Mouse (Mus musculus): ENCODE measurements around the gene Tsga10ip. TPM values are rescaled to one million over a fixed set of nuclear protein-coding genes. Genes with fewer than 3 reads are reported as not detected.
A peak's percentile ranks its signal among the peaks of the same experiment; 100 is the strongest.

The Tsga10ip gene
- polyA plus RNA-seq, 1 experiment from 2014 or later, result not detected

DNA sequence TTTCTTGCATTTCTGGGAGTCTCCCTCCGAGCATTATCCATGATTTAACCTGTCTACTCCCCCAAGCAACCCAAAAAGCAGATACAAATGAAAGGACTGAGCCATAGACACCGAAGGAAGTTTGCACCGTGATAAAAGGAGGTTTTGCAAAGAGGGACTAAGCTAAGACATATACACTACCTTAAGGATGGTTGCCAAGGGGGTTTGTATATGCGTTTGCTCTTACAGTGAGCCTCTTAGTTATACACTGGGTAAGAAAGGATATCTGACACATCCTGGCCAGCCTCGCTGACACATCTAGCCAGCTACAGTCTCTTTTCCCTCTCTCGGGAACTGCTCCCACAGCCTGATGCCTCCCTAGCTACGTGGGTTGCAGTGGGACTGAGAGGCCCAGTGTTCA, 31.6 kb upstream of the Tsga10ip start:
- H3K4me3 ChIP-seq (ENCODE audit: low read depth, low read length), result no peak overlapping the region
- H3K4me1 ChIP-seq (ENCODE audit: control insufficient read depth, insufficient read depth, low read length), result no peaks in the 10 kb centered on the region; the same call in 1 of the 2 replicates
- 62% methylated on average over 7 of the region's 7 CpGs for WGBS
- no peaks in the 10 kb centered on the region for H3K9me3 ChIP-seq (ENCODE audit: control insufficient read depth, low read length)
- no peaks in the 10 kb centered on the region for H3K36me3 ChIP-seq (ENCODE audit: control insufficient read depth, insufficient read depth, low read length)
- no peaks in the 10 kb centered on the region for H3K27me3 ChIP-seq (ENCODE audit: control insufficient read depth, insufficient read depth, low read length)
- H3K9ac ChIP-seq (ENCODE audit: low read length), result peak overlapping the region; percentile 26; the same call in 1 of the 2 replicates
- H3K27ac ChIP-seq (ENCODE audit: low read depth, low read length), result no peak overlapping the region
- no peak for ATAC-seq (ENCODE audit: insufficient read depth, low FRiP score, low TSS enrichment)
- DNase-seq (ENCODE audit: low spot score), result no peak
- peak overlapping the region; percentile 33 for H3K4me2 ChIP-seq (ENCODE audit: low read depth)

DNA sequence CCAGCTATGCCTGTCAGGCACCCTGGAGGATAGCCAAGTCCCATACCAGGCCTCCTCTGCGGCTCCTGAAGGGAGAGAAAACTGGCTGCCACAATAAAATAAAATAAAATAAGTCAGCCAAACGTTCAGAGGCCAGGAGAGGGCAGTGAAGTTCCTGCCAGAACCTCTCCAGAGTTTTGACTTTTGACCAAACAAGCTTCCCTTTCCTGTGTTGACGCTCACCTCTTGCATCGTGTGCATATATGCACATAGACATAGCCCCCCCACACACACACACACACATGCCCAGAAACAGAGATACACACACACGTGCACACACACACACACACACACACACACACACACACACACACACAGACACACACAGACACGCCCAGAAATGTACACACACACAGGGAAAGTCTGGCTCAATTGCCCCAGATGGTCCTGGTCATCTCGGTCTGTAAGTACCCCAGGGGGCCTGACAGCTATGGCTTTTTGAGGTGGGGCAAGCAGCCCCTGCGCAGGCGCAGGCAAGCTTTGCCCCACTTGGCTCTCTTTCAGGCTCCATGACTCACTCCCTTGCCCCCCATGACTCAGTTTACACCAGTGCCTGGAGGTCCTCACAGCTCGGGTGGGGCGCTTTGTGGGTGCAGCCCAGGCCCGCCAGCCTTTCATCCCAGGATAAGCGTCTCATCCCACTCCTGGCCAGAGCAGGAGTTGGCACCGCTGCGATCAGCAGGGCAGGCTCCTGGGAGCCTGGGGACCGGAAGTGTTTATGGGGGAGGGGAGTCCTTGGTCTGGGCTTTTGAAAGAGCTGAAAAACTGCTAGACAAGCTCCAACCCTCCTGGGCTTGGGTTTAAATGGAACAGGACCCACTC, 30.9 kb upstream of the Tsga10ip start:
- WGBS, result 13% methylated on average over 16 of the region's 16 CpGs
- DNase-seq (ENCODE audit: low spot score) (peak; percentile 47), ATAC-seq (ENCODE audit: insufficient read depth, low FRiP score, low TSS enrichment) (no peak)
- H3K9me3 ChIP-seq (ENCODE audit: control insufficient read depth, low read length), result no peaks in the 10 kb centered on the region
- no peak overlapping the region for H3K27ac ChIP-seq (ENCODE audit: low read depth, low read length)
- no peaks in the 10 kb centered on the region for H3K27me3 ChIP-seq (ENCODE audit: control insufficient read depth, insufficient read depth, low read length)
- H3K9ac ChIP-seq (ENCODE audit: low read length), result peak overlapping the region; percentile 26
- peak overlapping the region; percentile 15; the same call in 1 of the 2 replicates for H3K4me3 ChIP-seq (ENCODE audit: low read depth, low read length)
- H3K4me2 ChIP-seq (ENCODE audit: low read depth), result peak overlapping the region; percentile 33
- H3K36me3 ChIP-seq (ENCODE audit: control insufficient read depth, insufficient read depth, low read length), result no peaks in the 10 kb centered on the region
- no peaks in the 10 kb centered on the region; the same call in 1 of the 2 replicates for H3K4me1 ChIP-seq (ENCODE audit: control insufficient read depth, insufficient read depth, low read length)

DNA sequence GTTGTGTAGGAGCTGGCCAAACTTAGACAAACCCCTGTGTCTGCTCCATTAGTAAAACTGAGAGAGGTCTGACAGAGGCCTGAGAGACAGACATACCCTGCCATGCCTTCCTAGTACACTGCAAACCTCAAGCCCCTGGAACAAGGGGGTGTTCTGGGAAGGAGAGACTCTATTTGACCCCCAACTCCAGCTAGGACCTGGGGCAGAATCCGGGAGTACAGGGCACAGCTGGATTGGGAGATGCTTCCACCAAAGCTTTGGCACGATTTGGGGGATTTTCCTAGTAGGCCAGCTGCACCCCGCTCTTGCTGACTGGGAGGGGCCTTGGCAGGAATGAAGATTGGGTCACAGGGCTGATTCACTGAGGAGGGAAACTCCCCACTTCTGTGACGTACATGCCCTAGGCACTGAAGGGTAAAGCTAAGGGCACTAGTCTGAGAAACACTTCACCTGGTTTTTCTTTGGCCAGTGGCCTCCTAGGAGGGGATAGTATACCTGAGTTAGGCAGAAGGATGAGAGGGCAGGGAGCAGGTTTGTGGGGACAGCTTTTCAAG, 29.7 kb upstream of the Tsga10ip start:
- 86% methylated on average over 4 of the region's 4 CpGs for WGBS
- no peak for ATAC-seq (ENCODE audit: insufficient read depth, low FRiP score, low TSS enrichment)
- H3K4me1 ChIP-seq (ENCODE audit: control insufficient read depth, insufficient read depth, low read length), result no peaks in the 10 kb centered on the region; the same call in 1 of the 2 replicates

DNA sequence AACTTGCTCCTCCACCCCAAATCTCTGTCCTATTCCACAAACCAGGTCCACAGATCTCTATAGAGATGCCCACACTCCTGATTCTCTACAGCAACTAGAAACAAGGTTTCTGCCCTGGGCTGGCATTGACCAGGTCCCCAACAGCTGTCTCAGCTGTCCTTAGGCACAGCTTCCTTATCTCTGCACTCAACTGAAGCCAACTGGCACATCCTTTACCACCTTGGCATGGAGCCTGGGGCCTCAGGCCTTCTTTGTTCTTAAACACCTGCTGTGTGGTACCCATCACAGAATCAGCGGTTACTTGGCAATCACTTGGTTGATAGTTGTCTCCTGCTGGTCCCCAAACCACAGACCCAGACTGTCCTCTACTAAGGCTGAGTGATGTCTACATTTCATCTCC, 28.1 kb upstream of the Tsga10ip start:
- H3K4me3 ChIP-seq (ENCODE audit: low read depth, low read length), result no peak overlapping the region
- no peak overlapping the region for H3K27ac ChIP-seq (ENCODE audit: low read depth, low read length)
- no peak overlapping the region for H3K4me2 ChIP-seq (ENCODE audit: low read depth)
- H3K36me3 ChIP-seq (ENCODE audit: control insufficient read depth, insufficient read depth, low read length), result peaks cover 8% of the 10 kb centered on the region
- H3K27me3 ChIP-seq (ENCODE audit: control insufficient read depth, insufficient read depth, low read length), result no peaks in the 10 kb centered on the region
- H3K9ac ChIP-seq (ENCODE audit: low read length), result no peak overlapping the region
- no peak for ATAC-seq (ENCODE audit: insufficient read depth, low FRiP score, low TSS enrichment)
- H3K4me1 ChIP-seq (ENCODE audit: control insufficient read depth, insufficient read depth, low read length), result peaks cover 7% of the 10 kb centered on the region
- H3K9me3 ChIP-seq (ENCODE audit: control insufficient read depth, low read length), result no peaks in the 10 kb centered on the region
- no peak for DNase-seq (ENCODE audit: low spot score)
- 94% methylated on average over 1 of the region's 1 CpGs for WGBS

More for the DNA sequence above, 29.7 kb upstream of the Tsga10ip start:
- no peak overlapping the region for H3K4me3 ChIP-seq (ENCODE audit: low read depth, low read length)
- no peak overlapping the region for H3K27ac ChIP-seq (ENCODE audit: low read depth, low read length)
- H3K27me3 ChIP-seq (ENCODE audit: control insufficient read depth, insufficient read depth, low read length), result no peaks in the 10 kb centered on the region
- DNase-seq (ENCODE audit: low spot score), result no peak
- peaks cover 1% of the 10 kb centered on the region for H3K36me3 ChIP-seq (ENCODE audit: control insufficient read depth, insufficient read depth, low read length)
- H3K4me2 ChIP-seq (ENCODE audit: low read depth), result no peak overlapping the region
- no peak overlapping the region for H3K9ac ChIP-seq (ENCODE audit: low read length)
- no peaks in the 10 kb centered on the region for H3K9me3 ChIP-seq (ENCODE audit: control insufficient read depth, low read length)

DNA sequence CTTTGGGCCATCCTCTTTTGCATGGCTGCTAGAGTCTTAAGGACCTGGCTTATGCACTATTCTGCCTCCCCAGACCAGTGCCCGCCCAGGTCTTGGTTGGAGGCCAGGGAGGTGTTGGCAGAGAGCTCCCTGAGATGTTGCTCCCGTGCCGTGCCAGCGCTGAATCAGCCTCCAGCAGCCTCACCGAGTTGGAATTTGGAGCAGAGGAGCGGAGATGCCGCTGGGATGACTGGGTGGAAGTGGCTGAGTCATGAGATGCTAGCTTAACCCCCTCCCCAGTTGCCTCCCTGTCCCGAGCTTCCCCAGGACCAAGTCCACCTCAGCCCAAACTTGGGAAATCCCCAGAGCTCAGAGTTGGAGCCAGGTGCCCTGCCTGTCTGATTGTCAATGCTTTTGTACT, 27.5 kb upstream of the Tsga10ip start:
- H3K36me3 ChIP-seq (ENCODE audit: control insufficient read depth, insufficient read depth, low read length), result peaks cover 8% of the 10 kb centered on the region
- no peak for ATAC-seq (ENCODE audit: insufficient read depth, low FRiP score, low TSS enrichment)
- peaks cover 7% of the 10 kb centered on the region for H3K4me1 ChIP-seq (ENCODE audit: control insufficient read depth, insufficient read depth, low read length)
- no peak overlapping the region for H3K27ac ChIP-seq (ENCODE audit: low read depth, low read length)
- H3K27me3 ChIP-seq (ENCODE audit: control insufficient read depth, insufficient read depth, low read length), result no peaks in the 10 kb centered on the region
- H3K4me2 ChIP-seq (ENCODE audit: low read depth), result no peak overlapping the region
- no peak overlapping the region for H3K9ac ChIP-seq (ENCODE audit: low read length)
- no peak overlapping the region for H3K4me3 ChIP-seq (ENCODE audit: low read depth, low read length)
- H3K9me3 ChIP-seq (ENCODE audit: control insufficient read depth, low read length), result no peaks in the 10 kb centered on the region
- DNase-seq (ENCODE audit: low spot score), result no peak
- WGBS, result 75% methylated on average over 8 of the region's 8 CpGs

DNA sequence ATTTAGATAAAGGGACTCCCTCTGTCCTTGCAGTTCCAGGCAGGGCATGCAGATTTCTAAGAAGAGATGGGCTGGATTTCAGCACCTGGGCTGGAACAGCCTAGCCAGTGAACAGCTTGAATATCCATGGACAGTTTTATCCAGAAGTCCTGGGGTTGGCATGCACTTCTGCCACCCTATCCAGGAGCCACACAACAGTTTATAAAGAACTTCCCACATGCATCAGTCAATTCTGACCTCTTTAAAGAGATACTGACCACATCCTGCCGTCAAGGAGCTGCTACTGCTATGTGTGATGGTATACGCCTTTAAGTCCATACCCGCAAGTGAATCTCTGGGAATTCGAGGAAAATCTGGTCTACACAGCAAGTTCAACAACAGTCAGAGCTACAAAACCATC, 26.9 kb upstream of the Tsga10ip start:
- no peak overlapping the region for H3K4me2 ChIP-seq (ENCODE audit: low read depth)
- DNase-seq (ENCODE audit: low spot score), result no peak
- H3K36me3 ChIP-seq (ENCODE audit: control insufficient read depth, insufficient read depth, low read length), result peaks cover 8% of the 10 kb centered on the region
- no peak for ATAC-seq (ENCODE audit: insufficient read depth, low FRiP score, low TSS enrichment)
- no peaks in the 10 kb centered on the region for H3K27me3 ChIP-seq (ENCODE audit: control insufficient read depth, insufficient read depth, low read length)
- H3K4me1 ChIP-seq (ENCODE audit: control insufficient read depth, insufficient read depth, low read length), result peaks cover 7% of the 10 kb centered on the region
- no peak overlapping the region for H3K4me3 ChIP-seq (ENCODE audit: low read depth, low read length)
- no peaks in the 10 kb centered on the region for H3K9me3 ChIP-seq (ENCODE audit: control insufficient read depth, low read length)
- H3K27ac ChIP-seq (ENCODE audit: low read depth, low read length), result no peak overlapping the region
- WGBS, result 86% methylated on average over 4 of the region's 4 CpGs
- H3K9ac ChIP-seq (ENCODE audit: low read length), result no peak overlapping the region

DNA sequence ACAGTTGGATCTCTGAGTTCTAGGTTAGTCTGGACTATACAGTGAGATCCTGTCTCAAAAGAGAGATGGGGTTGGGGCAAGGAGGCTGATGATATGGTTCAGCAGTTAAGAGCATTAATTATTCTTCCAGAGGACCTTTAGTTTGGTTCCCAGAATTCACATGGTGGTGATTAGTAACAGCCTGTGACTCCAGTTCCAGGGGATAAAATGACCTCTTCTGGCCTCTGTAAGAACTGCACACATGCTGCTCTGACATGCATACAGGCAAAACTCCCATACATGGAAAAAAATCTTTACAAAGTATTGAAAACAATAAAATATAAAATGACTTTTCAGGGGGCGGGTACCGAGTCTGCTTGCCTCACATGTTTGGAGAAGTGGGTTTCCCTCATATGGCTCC, 25.8 kb upstream of the Tsga10ip start:
- WGBS, result 89% methylated on average over 2 of the region's 2 CpGs
- no peak for ATAC-seq (ENCODE audit: insufficient read depth, low FRiP score, low TSS enrichment)
- H3K27me3 ChIP-seq (ENCODE audit: control insufficient read depth, insufficient read depth, low read length), result no peaks in the 10 kb centered on the region
- peak; percentile 25 for DNase-seq (ENCODE audit: low spot score)
- peaks cover 17% of the 10 kb centered on the region for H3K4me1 ChIP-seq (ENCODE audit: control insufficient read depth, insufficient read depth, low read length)
- H3K27ac ChIP-seq (ENCODE audit: low read depth, low read length), result no peak overlapping the region
- H3K4me2 ChIP-seq (ENCODE audit: low read depth), result no peak overlapping the region
- peaks cover 9% of the 10 kb centered on the region for H3K36me3 ChIP-seq (ENCODE audit: control insufficient read depth, insufficient read depth, low read length)
- H3K9me3 ChIP-seq (ENCODE audit: control insufficient read depth, low read length), result no peaks in the 10 kb centered on the region
- H3K9ac ChIP-seq (ENCODE audit: low read length), result no peak overlapping the region
- no peak overlapping the region for H3K4me3 ChIP-seq (ENCODE audit: low read depth, low read length)

DNA sequence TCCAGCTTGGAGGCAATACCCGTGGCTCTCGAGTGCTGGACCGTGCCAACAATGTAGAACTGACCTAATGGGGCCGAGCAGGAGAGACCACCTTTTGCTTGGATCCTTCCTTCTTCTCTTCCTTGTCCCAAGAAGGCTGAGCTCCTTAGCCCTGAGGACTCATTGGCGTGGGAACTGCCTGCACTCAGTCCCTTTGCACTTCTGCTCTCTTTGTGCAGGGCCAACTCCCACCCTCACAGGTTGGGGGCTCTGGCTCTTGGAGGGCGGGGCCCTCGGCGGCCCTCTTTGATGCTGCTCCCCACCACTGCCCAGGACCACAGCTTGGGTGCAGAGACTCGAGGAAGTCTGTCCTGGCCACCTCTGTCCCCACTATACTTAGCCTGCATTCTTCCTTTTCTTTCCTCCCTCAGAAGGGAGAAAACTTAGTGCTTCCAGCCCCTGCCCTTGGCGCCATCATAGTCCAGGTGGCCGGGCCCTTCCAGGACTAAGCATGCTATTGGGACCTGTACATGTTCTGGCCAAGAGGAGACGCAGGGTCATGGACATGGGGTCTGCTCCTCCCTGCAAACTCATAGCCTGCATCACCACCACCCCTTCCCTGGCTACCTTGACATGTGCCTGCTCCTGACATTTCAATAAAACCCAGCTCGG, 24.4 kb upstream of the Tsga10ip start:
- Histone ChIP-seq H3K4me3 (ENCODE audit: low read depth, low read length) (no peak overlapping the region), H3K27ac (ENCODE audit: low read depth, low read length) (no peak overlapping the region), H3K9ac (ENCODE audit: low read length) (no peak overlapping the region), H3K27me3 (ENCODE audit: control insufficient read depth, insufficient read depth, low read length) (no peaks in the 10 kb centered on the region), H3K36me3 (ENCODE audit: control insufficient read depth, insufficient read depth, low read length) (peaks cover 10% of the 10 kb centered on the region), H3K4me1 (ENCODE audit: control insufficient read depth, insufficient read depth, low read length) (peaks cover 17% of the 10 kb centered on the region), H3K9me3 (ENCODE audit: control insufficient read depth, low read length) (no peaks in the 10 kb centered on the region), H3K4me2 (ENCODE audit: low read depth) (no peak overlapping the region)
- no peak for ATAC-seq (ENCODE audit: insufficient read depth, low FRiP score, low TSS enrichment)
- 89% methylated on average over 13 of the region's 13 CpGs for WGBS
- no peak for DNase-seq (ENCODE audit: low spot score)

Data from neural tube, embryonic 11.5 days (tissue).